Mouse (Mus musculus): ENCODE measurements at regions not wholly inside any gene's neighbourhood (a gene's known extent, or its start where the extent isn't known, plus 50 kb on each side); places are given as distances from the start of the nearest gene placed in this dataset.

DNA sequence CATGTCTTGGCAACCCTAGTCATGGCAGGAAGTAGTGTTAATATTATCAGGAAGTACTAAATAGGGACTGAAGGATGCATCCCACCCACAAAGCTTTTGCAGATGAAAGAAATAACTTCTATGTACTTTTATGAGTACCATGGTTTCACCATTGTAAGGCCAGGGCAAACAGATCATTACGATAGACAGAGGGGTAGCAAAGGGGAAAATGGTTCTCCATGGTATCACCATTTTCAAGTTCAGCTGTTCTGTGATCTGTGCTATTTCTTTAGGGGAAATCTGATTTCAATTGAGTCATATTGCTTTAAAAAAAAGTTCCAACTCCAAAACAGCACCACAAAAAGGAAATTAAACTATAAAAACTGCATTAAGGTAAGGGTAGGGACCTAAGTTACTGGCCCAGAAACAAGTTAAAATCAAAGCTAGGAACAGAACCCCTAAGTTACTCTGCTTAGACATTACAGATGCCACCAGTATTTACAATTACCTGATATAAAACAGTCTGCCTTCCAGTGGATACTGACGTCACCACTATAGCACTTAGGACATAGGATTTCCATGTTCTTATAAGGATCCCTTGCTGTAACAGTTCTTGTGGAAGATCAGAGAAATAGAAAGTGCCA, 610.4 kb downstream of the Bcl11a start:
- no peak for DNase-seq (ENCODE audit: low spot score)

DNA sequence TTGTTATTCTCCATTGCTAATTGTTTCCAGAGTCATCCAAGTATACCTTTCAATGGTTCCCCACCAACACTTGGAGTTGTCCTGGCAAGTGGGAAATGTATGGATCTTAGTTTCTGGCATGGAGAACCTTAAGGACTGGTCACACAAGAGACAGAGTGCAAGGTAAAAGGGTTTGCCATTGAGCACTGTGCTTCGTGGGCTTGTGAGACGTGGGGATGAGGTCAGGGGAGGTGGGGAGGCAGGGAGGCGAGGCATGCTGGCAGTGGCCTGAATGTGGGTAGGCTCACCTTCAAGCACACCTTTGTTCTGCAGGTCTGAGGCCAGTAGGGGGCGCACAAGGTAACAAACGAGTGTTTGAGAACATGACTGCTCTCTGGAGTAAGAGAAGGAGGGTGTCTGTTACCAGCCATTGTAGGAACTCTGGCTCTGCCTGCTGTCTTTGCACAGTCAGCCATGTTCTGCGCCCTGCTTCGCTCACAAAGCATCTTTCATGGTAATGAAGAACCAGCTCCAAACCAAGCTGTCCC, 612.0 kb downstream of the Bcl11a start:
- DNase-seq (ENCODE audit: low spot score), result no peak

DNA sequence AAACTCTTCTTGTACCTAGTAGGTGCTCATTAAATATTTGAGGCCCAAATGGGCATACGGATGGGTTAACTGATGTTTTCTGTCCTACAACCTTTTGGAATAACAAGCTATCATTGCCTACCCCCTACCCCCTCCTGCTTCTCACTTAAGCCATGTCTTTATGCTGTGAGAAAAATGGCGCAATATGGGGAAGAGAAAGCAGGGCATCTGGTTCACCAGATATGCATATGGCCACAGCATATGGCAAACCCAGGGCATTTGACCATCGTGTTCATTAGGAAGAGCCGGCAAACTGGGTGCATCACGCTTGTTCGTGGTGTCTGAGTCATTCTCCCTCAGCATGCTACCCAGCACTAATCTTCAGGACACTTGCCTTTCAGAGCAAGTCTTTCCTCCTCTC, 616.1 kb downstream of the Bcl11a start:
- DNase-seq (ENCODE audit: low spot score), result no peak

DNA sequence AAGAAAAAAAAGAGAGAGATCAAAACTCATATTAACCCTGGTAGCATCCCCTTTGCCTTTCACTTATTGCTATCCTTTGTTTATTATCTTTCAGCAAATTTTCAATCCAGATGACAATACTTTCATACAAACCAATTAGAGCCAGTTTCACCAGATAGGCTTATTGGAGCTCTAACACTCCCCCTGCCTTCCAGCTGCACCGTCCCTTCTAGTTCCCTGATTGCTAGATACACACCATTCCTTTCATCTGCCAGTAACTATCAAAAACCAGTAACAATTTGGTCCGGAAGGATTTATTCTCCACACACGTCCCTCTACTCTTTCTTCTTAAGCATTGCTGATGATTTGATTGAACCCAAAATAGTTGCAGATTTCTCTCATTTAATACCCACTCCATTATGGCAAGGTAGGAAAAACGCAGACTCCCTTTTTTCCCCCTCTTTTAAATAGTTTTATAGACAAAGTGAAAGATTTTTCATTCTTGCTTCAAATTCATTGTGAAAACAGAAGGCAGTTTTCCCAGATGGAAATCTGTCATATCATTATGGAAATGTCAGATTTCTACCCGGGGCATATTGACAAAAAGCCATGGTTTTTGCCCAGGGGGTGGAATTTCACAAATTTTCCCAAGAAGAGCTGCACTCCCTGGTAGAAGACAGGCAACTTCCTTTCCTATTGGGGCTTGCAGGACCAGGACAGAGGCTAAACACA, 617.3 kb downstream of the Bcl11a start:
- no peak for DNase-seq (ENCODE audit: low spot score)

DNA sequence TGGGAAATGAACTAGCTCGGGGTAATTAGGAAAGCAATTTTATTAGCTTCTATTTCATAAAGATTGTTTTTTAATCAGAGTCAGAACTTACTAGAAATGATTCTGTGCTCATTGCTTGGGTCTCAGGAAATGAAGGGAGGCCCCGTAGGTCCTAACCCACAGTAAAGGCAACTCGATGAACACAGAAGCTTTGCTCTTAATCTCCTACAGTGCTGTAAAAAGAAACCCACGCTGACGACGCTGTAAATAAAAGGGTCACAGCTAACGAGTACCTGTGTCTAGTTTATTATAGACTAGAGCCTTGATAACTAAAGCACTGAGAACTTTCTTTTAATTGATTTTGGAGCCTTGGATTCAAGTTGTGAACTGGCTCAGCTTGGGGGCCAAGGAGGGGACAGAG, 618.7 kb downstream of the Bcl11a start:
- DNase-seq (ENCODE audit: low spot score), result no peak

DNA sequence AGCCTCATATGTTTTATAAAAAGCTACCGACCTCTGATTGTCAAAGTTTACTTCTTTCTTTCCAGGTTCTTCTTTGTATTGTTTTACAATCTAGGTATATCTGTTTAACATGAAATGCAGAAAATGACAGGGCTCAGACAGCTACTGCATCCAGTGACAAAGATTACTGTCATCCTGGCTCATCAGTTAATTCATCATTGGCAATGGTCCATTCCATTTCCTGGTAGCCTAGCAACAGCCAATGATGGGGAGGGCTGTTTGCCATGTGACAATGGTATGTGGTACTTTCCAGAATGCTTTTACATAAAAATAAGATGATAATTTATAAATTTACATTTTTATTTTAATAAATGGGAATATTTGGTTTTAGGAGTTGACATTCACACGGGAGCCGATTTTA, 630.9 kb downstream of the Bcl11a start:
- no peak for DNase-seq (ENCODE audit: low spot score)

DNA sequence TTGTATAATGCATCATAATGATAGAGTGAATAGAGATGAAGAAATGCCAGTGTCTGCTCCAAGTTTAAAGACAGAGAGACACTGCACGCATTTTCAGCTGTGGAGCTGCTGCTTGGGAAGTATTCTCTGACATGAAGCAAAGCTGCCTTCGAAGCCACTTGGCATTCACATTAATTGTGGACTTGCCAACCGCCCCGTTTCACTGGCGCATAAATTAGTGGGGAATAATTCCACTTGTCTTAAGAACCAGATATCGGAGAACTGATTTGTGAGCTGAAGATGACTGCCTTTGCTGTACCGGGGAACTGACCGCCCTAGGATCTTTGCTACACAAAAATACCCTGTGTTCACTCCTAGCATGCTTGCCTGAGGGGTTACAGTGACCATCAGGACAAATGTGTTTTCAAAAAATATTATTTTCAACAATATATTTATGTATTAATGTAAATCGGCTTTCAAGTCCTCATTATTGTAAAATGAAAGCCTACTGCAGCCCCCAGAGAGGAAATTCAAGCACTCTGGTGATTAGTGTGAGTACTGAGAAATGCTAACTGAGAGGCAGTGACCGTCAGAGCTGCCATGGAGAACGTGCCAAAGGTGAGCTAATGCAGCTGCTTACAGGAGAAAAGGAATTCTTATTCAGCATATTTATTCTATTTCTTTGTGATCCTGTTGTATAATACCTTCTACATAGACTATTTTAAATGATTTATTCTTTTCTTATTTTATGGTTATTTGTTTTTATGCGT, 638.9 kb downstream of the Bcl11a start:
- DNase-seq (ENCODE audit: low spot score), result no peak

DNA sequence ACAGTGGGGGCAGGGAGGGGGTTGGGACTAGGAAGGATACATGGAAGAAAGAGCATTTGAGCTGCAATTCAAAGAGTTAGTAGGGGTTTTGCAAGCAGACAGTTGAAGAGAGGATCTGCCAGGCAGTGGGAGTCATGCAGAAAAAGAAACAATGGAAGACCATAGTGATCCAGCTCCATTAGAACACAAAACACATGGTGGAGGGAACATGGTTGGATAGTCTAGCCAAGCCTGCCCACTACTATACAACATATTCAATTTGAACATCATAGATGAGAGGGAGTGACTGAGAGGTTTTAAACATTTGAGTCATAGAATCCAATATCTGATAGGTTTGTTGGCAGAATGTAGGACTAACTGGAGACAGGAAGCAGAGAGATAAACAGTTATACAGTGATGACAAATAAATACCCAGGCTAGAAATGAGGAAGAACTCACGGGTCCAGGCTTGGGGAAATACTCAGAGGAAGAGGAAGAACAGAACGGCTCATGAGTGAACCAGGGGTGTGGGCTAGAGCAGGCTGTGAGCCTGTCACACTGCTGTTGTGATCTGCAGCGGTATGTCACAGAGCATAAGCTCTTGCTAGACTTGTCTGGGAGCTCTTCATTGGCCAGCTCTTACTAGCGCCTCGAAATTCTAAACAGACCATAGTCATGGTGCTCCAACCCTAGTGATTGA, 646.5 kb downstream of the Bcl11a start:
- DNase-seq (ENCODE audit: low spot score), result no peak

DNA sequence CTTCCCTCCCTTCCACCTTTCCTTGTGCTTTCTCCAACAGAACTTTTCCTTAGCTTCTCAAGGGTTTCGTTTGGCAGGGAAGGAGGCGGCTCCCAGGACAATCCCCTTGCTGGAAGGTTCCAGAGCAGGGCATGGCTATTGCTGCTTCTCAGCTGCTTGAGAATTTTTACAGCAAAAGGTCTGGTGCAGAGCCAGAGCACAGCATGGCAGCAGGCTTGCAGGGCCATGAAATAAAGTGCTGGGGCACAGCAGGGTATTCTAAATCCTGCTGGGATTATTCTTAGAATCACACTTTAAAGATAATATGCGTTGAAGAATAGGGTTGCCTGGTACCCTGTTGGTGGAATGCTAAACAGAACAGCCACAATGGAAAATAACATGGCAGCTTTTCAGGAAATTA, 648.5 kb downstream of the Bcl11a start:
- no peak for DNase-seq (ENCODE audit: low spot score)

DNA sequence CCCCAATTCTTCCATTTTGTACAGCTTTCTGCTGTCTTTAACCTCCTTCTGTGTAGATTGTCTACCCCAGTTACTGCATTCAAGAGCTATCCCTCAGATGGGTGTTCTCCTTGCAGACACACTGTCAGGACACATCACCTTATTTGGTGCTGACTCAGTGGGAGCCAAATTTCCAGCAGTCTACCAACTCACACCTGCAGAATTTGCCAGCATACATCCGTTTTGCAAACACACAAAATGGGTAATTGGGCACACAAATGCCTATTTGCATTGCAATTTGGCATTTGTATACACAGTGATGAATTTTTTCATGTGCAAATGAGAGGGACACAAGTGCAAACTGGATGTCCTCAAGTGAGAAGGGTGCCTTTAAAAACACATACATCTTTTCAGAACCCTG, 649.5 kb downstream of the Bcl11a start:
- DNase-seq (ENCODE audit: low spot score), result no peak

DNA sequence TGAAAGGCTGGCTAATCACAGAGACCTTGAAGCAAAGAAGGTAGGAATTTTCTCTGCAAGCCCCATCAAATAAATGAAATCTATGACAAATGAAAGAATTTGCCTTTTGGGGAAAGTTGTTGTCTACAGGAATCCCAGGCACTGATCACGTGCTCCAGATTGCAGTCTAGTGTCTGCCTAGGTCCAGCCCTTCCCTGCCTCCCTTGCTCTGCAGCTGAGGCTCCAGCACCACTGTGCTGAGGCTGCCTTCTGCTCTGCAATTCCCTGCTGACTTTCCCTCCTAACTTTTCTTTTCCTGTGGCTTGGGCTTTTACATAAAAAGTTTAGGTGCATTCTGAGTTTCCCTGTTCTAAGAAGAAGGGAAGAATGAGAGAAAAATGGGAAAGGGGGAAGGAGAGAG, 653.6 kb downstream of the Bcl11a start:
- DNase-seq (ENCODE audit: low spot score), result no peak

DNA sequence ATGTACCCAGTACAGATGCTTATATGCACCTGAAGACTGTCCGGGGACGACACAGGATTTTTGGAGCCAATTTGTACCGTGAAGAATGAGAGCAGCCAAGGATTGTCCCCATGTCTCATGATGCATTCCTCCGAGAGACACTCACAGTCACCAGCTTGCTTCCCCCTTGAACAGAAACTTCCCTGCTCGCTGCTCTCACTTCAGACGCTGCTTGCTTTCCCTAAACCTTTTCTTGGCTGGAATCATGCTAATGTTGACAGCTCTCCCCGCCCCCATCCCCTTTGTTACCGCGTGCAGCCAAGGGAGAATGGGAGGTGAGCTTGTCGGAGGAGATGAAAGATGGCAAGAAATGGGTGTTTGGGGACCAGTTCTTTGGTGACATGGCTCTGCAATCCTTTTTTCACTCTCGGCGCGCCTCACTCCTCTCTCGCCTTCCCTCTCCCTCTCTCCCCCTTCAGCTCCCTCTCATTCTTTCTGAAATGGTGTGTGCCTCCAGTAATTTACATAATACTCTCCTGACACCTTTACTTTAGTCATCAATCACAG, 661.9 kb downstream of the Bcl11a start:
- DNase-seq (ENCODE audit: low spot score), result no peak

DNA sequence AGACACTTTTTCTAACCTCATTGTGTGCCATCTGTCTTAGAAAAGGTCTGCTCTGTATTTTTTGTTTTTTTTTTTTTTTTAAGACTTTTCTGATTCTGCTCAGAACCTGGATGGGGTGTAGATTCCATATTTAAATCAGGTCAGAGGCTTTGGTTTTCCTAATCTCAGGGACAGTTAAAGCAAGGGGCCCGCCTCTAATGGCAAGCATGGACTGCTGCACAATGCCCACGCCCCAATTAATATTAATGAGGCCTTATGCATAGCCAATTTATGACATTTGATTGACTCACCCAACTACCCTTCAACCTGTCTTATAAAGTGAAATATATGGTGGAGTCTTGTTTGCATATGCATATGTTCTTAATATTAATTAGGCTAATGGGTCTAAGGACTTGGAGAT, 662.6 kb downstream of the Bcl11a start:
- no peak for DNase-seq (ENCODE audit: low spot score)

DNA sequence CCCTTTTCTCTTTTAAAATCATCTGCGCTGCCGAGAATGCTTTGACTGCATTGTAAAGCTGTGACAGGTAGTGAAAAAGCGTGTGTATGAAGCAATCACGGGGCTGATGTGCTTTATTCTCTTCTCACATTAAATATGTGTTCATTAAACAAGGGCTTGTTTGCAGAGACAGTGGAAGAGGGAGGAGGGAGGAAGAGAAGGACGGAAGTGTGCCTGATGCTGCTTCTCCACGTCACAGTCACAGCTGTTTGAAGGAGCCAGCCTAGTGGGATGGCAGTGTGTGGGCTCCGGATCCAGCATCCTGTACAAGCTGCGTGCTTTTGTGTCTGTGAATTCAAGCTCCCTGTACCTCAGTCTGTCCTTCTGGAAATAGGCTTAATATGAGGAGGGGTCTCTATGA, 664.7 kb downstream of the Bcl11a start:
- no peak for DNase-seq (ENCODE audit: low spot score)

DNA sequence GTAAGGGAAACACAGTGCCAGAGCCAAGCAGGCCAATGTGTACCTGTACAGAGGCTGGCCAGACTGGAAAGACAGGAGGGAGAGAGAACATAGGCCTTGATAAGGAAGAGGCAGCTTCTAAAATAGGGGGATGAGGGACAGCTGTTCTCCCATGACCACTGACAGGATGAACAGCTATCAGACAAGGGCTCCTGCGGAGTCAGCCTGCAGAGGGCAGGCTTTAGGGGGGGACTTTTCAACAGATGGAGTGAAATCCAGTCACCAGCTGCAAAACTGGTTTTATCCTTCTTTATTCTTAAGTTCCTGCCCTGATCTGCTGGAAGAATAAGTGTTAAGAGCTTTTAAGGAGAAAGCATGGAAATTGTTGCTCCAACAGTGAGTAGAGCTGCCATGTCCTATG, 665.6 kb downstream of the Bcl11a start:
- DNase-seq (ENCODE audit: low spot score), result no peak

DNA sequence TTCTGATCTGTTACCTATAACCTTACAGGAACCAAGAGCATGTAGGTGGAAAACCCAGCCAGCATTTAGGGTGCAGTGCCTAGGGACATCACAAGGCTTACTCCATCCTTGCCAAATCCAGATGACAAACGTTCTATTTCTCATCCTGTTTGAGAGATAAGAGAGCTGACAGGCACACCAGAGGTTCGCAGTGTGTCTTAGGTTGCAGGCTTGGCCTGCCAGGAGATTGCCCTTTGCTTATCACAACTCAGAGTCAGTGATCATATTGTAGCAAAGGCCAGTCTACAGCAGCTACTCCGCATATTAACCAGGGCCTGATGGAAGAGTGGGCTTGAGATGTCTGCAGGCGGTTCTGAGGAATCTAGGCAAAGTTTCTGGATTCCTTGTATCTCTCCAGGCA, 668.0 kb downstream of the Bcl11a start:
- no peak for DNase-seq (ENCODE audit: low spot score)

DNA sequence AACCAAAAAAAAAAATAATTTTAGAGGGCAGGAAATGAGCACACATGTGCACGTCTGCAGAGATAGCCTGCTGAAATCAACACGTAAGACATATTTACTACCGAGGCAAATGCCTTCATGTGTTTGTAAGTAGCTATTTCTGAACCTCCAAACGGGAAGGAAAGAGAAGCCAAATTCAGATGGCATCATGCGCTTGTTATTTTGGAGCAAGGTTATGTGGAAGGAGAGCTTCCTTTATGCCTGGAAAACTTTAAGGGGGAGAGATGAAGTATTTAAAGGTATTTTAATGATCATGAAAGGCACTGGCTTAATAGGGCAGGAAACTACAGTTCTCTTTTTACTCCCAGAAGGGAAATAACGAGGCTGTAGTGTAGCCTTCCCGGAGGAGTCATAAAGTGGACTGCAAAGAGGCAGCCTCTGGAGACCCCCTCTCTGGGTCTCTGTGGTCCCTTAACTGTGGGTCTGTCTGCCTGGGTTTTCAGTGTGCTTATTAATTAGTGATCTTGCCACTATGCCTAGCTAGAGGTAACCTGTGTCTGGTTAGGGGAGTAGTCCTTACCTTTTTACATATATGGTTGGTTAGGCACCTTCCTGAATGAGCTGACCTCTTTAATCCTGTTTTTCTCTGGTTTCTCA, 672.4 kb downstream of the Bcl11a start:
- no peak for DNase-seq (ENCODE audit: low spot score)

DNA sequence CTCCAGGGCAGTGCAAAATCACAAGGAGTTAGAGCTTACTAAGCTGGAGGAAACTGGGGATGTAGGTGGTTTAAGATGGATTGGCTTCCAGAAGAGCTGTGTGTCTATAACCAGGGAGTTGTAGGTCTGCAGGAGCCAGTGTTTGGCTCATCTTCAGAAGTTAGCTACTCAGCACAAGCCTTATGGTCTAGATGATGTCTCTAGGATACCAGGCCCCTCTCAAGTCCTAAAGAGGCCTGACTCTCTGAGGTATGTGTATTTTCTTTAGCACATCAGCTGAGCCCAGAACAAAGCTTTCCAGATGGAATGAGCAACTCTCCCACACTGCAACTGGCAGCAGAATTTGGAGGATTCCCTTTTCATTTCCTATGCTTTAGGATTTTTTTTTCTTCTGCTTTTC, 680.3 kb downstream of the Bcl11a start:
- DNase-seq (ENCODE audit: low spot score), result no peak

DNA sequence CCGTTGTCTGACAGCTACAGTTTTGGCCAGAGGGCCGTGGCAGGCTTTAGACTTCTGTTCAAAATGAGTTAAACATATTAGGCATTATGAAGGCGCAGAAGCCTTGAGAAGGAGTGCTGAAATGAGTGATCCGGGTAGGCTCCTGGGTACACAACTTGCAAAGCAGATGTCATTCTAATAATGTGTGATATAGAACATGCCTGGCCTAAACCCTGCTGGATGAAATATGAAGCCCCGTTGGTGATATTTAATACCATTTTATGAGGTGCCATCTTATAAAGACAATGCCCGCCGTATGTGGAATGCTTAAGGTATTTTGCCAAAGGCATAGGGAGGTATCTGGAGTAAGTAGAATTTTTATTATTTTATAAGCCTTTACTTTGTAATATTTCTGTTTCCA, 705.6 kb downstream of the Bcl11a start:
- DNase-seq (ENCODE audit: low spot score), result no peak

DNA sequence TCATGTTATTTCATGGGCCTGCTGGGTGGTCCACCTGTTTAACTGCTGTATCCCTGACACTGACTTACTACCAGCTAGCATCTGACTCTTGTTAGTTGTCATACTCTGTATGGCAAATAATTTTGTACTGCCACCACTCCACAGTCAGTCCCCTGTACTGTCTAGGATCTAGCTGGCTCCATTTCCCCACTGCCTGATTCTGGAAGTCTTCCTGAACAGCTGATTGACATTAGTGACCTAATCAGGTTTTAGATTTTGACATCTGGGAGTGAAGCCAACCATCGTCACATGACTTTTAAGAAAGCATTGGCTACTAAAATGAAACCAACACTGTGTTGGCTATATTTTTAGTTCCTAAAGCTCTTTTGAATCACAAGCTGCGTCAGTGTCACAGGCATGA, 711.3 kb downstream of the Bcl11a start:
- DNase-seq (ENCODE audit: low spot score), result no peak

DNA sequence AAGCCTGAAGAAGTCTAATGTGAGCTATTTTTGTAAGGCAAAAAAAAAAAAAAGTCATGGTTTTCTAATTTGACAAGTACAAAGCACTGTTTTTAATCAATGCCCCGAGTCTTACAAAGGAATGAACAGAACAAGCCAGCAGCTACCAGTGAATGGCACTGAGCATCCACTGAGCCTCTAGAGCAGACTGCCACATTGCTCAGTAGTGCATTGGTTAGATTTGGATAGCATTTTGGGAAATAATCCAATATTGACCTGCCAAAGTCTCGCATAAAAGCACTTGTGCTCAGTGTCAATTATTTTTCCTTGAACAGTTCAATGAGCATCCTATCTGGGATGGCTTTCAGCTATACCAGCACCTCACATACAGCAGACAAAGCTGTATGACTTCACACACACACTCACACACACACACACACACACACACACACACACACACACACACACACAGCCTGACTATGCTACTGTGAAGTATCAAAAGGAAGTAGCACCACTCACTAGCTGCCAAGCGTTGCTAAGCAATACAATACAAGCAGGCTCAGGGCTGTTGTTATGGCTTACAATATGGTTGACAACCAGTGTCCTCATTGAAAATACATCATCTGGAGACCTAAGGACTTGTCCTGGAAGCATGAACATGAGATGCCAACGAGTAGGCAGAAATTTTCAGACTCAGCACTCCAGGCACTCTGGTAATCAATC, 717.8 kb downstream of the Bcl11a start:
- DNase-seq (ENCODE audit: low spot score), result no peak
